Mouse (Mus musculus) inflammation-experienced regulatory T-cells, adult 6 months (primary cell): ENCODE measurements around the gene Acta1. TPM values are rescaled to one million over a fixed set of nuclear protein-coding genes. Genes with fewer than 3 reads are reported as not detected.

Source experiments
- ATAC-seq: one replicate; pipeline ENCODE4 v1.8.0; 2017
- polyA plus RNA-seq, 3 experiments: library from polyadenylated mRNA; unstranded; fragments of 100-300 nt; shearing (Covaris generic); gene quantifications; one replicate each; pipeline ENCODE4 v1.2.1; 2017

The Acta1 gene
- under 1 TPM in 2 of 3 experiments, not detected in 1; 0.25 to 0.26 TPM for polyA plus RNA-seq

DNA sequence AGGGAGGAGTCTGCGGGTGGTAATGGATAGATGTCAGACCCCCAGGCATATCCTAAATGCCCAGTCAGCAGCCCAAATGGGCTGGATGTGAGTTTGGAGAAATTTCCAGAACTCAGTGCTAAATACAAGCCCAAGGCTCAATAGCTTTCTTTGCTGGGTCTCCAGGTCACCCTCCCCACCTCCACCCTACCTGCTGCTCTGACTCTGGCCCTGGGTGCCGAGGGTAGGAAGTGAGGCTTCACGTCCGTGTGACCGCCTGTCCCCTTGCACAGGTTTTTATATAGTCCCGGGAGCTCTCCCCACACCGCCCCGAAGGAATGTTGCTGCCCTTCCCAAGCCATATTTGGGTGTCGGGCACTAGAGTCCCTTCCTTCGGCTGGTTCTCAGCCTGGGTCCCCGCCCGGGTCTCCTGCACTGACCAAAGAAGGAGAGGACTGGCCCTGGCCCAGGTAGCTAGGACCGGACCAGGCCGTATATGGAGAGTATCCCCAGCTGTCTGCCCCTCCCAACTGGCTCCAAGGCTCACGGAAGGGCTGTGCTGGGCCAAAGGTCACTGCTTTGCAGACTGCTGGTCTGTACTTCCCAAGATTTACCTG lies at the start of gene Acta1:
Acta1 (minus strand) TSS at position 250 of the 596 bp plus-strand sequence.
- ATAC-seq, result no peak

- ATAC-seq, result no peak
Measured at GRCm38 (mm10) chr8:123929026-123929425, 34.5 kb upstream of the Acta1 start.

DNA sequence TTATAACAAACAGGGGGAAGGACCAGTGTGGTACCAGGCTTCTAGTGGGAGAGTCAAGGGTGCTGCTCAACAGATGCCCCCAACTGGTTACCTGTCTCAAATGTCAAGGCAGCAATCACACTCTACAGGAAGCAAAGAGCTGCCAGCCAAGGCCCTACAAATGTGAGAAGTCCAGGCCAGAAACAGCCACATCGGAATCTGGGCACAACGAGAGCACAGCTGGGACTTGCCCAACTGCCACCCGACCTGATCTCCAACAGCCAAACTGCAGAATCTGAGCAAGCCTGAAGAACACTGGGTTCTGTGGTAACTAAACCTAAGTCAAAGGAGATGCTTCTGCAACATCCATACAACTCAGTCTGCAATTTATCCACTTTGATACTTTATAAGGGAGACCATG lies 31.1 kb upstream of the Acta1 start:
- ATAC-seq, result no peak

DNA sequence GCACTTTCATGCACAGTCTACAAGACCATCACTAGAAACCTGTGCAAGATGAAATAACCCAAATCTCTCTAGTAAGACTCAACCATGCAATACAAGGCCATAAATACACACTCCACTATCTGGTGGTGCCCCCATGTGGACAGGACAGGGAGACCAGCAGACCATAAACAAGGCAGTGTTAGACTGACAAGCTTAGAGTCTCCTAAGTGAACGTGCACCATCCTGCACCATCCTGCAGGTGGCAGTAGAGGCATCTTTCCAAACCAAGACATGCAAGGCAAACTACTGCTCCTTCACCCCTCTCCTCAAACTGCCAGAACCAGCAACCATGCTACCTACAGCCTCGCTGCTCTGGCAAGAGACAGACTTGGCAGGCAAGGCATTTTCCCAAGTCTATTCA lies 30.2 kb upstream of the Acta1 start:
- peak; percentile 65 for ATAC-seq

- ATAC-seq, result no peak
Measured at GRCm38 (mm10) chr8:123914635-123915034, 20.1 kb upstream of the Acta1 start.

GRCm38 (mm10) chr8:123912265-123912664 lies 17.7 kb upstream of the Acta1 start:
- ATAC-seq, result no peak

DNA sequence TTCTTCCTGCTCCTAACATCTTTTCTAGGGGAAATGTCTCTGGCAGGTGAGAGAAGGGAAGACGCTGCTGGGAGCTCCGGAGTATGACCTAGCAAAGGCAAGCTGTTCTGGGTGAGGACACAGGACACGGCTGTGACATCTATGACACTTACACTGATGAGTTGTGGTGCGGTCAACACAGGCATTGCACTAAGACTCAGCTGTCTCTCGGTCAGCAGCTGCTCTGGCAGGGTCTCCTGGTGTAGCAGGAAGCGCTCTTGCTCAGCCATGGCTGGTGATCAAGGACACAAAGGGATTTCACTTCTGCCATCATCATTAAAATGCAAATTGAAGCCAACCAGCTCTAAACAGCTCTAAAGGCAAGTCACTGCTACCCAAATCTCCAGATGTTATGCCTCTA lies 13.1 kb upstream of the Acta1 start:
- no peak for ATAC-seq

DNA sequence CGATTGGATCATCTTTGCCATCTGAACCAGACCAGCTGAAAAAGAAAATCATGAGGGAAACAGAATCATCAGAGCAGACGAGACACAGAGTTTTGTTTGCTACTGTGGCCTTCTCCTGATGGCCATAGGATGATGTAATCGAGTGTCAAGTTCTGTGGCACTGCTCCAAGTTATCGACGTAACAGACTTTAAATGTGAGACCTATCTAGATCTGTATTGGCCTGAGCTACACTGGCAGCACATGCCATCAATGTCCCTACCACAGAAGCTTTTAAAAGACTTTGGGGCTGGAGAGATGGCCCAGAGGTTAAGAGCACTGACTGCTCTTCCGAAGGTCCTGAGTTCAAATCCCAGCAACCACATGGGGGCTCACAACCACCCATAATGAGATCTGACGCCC lies 8.1 kb upstream of the Acta1 start:
- no peak for ATAC-seq

DNA sequence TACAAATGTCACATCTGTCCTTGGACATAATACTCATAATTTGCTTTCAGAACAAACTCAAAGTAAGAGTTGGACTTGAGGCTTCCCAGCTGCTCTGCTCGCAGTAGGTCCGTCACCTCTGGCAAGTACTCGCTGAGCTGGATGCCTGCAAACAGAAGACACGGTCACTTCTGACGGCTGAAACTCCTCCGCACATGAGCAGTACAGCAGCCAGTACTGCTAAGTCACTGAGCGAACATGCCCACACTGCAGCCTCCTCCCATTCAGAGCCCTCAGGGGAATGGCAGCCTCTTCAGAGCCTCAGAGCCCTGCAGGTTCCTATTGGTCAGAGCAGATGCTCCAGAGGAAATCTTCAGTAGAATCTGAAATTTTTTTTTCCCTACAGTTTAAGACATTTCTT lies 4.8 kb upstream of the Acta1 start:
- no peak for ATAC-seq

GRCm38 (mm10) chr8:123898576-123898975 lies 4.0 kb upstream of the Acta1 start:
- ATAC-seq, result no peak

DNA sequence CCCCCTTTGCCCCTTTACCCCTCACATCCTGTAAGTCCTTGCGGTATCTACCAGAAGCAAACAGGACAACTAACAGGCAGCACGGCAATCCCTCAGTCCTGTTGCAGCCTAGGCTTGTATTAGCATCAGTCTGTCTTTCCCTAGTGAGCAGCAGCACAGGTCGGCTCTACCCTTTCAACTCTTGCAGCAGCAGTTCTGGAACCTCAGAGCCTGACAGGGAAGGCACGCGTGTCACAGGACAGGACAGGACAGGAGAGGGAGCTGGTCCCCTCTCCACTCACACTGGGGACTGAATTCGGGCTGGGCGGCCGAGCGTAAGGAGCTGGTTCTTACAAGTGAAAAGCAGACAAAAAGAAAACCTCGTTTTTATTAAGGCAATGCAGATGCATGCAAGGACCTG lies 2.2 kb upstream of the Acta1 start:
- ATAC-seq, result no peak

GRCm38 (mm10) chr8:123896366-123896761 lies 1.8 kb upstream of the Acta1 start:
- no peak for ATAC-seq

DNA sequence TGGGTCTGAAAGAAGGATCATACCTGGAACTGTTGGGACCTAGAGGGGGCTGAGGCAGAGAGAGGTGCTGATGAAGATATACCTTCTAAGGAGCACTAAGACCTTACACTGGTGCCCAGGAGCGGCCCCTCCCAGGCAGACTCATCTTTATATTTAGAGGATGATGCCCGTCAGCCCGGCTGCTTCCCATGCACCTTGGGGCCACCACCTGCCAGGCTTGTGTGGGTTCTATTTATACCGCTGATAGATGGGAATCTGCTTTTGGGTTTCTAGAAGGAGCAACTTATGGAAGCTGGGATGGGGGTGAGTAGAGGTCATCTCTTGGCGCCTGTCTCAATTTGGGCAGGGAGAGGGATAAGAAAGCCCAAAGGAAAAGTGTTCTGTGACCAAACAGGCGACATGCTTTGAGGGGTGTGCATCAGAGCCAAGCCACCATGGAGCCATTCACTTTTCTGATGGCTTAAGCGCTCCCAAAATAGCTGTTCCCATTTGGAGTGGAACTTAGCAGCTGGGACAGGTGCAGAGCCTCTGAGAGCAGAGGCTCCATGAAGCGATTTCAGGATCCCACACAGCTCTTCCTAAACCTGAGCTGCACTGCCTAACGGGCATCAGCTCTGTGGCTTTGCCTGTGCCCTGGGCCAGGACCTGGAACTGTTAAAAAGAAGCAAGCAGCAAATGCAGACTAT lies 1.3 kb upstream of the Acta1 start:
- ATAC-seq, result no peak

DNA sequence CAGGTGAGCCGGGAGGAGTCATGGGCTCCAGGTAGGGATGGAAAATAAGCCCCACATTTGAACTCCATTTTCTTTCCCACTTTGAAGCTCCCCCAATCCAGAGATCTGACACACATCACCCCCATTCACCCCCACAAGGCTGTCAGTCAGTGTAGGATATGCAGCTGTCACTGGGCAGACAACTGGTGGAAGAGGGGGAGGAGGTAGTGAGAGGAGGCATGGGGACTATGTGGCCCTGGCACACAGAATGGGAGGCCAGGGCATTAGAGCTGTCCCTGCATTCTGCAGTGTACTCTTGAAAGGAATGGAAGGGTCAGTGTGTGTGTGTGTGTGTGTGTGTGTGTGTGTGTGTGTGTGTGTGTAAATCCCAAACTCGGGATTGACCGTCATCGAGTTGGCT lies 679 bp upstream of the Acta1 start:
- ATAC-seq, result no peak

DNA sequence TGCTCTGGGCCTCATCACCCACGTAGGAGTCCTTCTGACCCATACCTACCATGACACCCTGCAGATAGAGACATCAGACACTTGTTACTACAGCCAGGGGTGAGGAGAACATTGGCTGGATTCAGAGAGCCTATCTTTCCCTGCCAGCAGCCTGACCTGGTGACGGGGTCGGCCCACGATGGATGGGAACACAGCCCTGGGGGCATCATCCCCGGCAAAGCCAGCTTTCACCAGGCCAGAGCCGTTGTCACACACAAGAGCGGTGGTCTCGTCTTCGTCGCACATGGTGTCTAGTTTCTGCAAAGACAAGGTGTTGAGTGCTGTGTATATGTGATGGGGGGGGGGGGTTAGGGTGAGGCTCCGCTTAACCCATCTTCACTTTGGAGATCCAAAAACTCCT lies 1.1 kb downstream of the Acta1 start:
- no peak for ATAC-seq

- ATAC-seq, result no peak
Measured at GRCm38 (mm10) chr8:123892586-123893155, 1.9 kb downstream of the Acta1 start.

DNA sequence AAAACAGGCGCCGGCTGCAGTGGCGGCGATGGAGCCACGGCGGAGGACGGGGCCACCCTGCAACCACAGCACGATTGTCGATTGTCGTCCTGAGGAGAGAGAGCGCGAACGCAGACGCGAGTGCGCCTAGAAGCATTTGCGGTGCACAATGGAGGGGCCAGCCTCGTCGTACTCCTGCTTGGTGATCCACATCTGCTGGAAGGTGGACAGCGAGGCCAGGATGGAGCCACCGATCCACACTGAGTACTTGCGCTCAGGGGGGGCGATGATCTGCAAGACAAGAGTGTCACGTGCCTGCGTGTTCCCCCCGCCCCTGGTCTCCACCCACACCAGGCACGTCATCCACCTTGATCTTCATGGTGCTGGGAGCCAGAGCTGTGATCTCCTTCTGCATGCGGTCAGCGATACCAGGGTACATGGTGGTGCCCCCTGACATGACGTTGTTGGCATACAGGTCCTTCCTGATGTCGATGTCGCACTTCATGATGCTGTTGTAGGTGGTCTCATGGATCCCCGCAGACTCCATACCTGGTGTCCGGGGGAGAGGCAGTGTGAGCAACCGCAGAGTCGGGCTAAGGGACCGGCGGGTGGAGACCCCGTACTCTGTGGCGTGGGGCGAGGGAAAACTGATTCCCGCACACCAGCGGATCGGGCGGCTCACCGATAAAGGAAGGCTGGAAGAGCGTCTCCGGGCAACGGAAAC lies 2.5 kb downstream of the Acta1 start:
- no peak for ATAC-seq

DNA sequence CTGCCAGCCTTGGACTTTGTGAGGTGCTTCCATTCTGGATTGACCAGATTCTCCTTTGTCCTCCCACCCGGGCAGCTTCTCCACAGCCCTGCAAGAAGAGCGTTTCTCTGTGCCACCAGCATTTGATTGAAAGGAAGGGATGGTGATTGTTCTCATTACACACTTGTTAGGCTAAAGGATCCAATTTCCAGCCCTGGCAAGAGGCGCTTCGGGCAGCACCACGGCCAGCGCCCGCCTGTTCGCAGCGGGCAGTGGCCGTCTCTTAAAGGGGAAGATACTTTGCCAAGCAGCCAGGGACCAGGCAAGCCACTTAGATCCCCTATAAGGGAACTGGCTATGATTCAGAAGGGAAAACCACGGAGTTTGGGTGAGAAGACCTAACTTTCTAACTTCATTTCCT lies 3.3 kb downstream of the Acta1 start:
- ATAC-seq, result no peak

DNA sequence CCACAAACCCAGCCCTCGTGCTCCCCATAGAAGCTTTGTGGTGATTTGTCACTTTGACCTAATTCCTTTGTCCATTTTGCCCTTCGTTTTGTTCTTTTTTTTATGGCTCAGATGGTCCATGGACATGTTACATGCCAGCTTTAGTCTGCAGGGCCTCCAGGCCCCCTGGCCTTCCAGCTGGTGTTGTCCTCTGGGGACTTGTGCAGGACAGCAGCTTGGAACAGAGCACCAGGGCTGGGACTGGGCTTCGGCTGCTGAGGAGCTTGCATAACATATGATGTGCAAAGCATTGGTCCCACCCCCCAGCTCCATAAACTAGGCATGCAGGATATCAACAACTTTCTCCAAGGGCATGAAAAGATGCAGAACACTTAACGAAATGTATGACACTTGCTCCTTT lies 4.8 kb downstream of the Acta1 start:
- no peak for ATAC-seq

DNA sequence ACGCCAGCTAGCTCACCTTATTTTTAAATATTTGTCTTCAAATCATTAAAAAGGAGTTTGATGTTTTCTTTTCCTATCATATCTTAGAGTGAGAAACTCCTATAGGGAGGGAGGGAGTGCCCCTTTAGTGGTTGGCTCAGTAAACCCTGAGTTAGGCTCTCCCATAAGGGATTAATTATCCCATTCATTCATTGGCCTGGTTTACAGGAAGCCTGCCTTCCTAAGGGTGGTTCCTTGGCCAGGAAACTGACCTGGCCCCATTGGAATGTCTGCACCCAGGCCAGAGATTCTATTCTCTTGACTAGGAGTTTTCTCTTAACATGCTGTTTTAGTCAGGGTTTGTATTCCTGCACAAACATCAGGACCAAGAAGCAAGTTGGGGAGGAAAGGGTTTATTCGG lies 6.6 kb downstream of the Acta1 start:
- ATAC-seq, result no peak

DNA sequence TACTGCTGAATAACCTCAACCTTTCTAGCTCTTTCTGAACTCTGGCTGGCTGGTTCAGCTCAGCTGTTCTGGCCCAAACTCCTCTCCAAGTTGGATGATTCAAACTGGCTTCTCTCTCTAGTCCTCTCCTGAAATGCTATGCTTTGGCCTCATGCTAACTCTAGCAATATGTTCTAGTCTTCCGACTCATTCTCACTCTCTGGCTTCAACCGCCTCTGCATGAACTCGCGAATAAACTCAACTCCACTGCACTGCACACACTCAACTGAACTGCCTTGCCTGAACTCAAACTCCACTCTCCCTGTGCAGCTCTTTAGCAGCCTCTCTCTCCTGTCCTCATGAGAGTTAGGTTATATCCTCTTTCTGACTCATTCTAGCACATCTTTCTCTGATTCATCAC lies 7.4 kb downstream of the Acta1 start:
- no peak for ATAC-seq

- ATAC-seq, result no peak
Measured at GRCm38 (mm10) chr8:123884721-123885565, 9.6 kb downstream of the Acta1 start.

GRCm38 (mm10) chr8:123883094-123883493 lies 11.5 kb downstream of the Acta1 start:
- no peak for ATAC-seq
